Mouse (Mus musculus): ENCODE measurements at regions not wholly inside any gene's neighbourhood (a gene's known extent, or its start where the extent isn't known, plus 50 kb on each side); places are given as distances from the start of the nearest gene placed in this dataset.
A peak's percentile ranks its signal among the peaks of the same experiment; 100 is the strongest.

GRCm38 (mm10) chr3:129065457-129066364 is 134.0 kb upstream of the Pitx2 start:
- Histone ChIP-seq H3K36me3 (ENCODE audit: control insufficient read depth, insufficient read depth, low read length) (no peaks in the 10 kb centered on the region), H3K9ac (ENCODE audit: low read depth, low read length) (no peak overlapping the region), H3K27me3 (ENCODE audit: control insufficient read depth, insufficient read depth, low read length) (no peaks in the 10 kb centered on the region), H3K4me1 (ENCODE audit: control insufficient read depth, insufficient read depth, low read length) (0 out of 2 replicates have a peak, but pooled peaks cover 3% of the 10 kb centered on the region), H3K4me2 (peak overlapping the region; percentile 58), H3K27ac (ENCODE audit: low read depth, low read length) (no peak overlapping the region), H3K9me3 (replicated peaks; ENCODE audit: control insufficient read depth, low read length) (no peaks in the 10 kb centered on the region), H3K4me3 (ENCODE audit: low read depth, low read length) (peak overlapping the region; percentile 18; the same call in 1 of the 2 replicates)
- ATAC-seq (replicated peaks; ENCODE audit: insufficient number of reproducible peaks, low FRiP score, low TSS enrichment) = 0 out of 2 replicates have a peak, but pooled peaks have one; percentile 42
- 29% methylated on average over 19 of the region's 19 CpGs for WGBS (ENCODE audit: insufficient replicate concordance)

- no peak overlapping the region for H3K27ac ChIP-seq (ENCODE audit: low read depth, low read length)
- no peak for ATAC-seq (replicated peaks; ENCODE audit: insufficient number of reproducible peaks, low FRiP score, low TSS enrichment)
- no peak overlapping the region for H3K4me3 ChIP-seq (ENCODE audit: low read depth, low read length)
- no peak overlapping the region for H3K9ac ChIP-seq (ENCODE audit: low read depth, low read length)
- H3K36me3 ChIP-seq (ENCODE audit: control insufficient read depth, insufficient read depth, low read length) = no peaks in the 10 kb centered on the region
- no peaks in the 10 kb centered on the region for H3K27me3 ChIP-seq (ENCODE audit: control insufficient read depth, insufficient read depth, low read length)
- no peaks in the 10 kb centered on the region for H3K9me3 ChIP-seq (replicated peaks; ENCODE audit: control insufficient read depth, low read length)
- no peak overlapping the region for H3K4me2 ChIP-seq
- 70% methylated on average over 8 of the region's 8 CpGs for WGBS (ENCODE audit: insufficient replicate concordance)
- 0 out of 2 replicates have a peak, but pooled peaks cover 3% of the 10 kb centered on the region for H3K4me1 ChIP-seq (ENCODE audit: control insufficient read depth, insufficient read depth, low read length)
These were observed 130.0 kb upstream of the Pitx2 start for GRCm38 (mm10) chr3:129069676-129070075.

DNA sequence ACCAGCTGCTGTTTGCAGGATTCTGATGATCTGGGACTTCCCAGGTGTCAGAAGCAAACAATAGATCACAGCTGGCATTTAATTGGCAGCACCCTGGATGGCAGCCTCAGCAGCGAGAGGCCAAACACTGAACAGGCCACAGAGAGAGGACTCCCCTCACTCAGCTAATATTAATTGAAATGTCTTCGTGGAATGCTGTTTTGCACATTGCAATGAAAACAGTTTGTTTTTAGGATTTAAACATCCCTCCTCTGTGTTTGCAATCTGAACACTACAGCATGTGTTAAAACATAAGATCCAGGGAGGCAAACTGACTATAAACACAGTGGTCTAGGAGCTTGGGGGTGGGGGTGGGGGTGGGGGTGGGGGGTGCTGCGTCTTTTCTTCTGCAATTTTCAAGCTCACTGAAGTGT is 129.2 kb upstream of the Pitx2 start:
- no peaks in the 10 kb centered on the region for H3K36me3 ChIP-seq (ENCODE audit: control insufficient read depth, insufficient read depth, low read length)
- H3K9ac ChIP-seq (ENCODE audit: low read depth, low read length) = no peak overlapping the region
- no peaks in the 10 kb centered on the region for H3K9me3 ChIP-seq (replicated peaks; ENCODE audit: control insufficient read depth, low read length)
- H3K27me3 ChIP-seq (ENCODE audit: control insufficient read depth, insufficient read depth, low read length) = no peaks in the 10 kb centered on the region
- no peak overlapping the region for H3K27ac ChIP-seq (ENCODE audit: low read depth, low read length)
- WGBS (ENCODE audit: insufficient replicate concordance) = 24% methylated on average over 3 of the region's 3 CpGs
- no peak overlapping the region for H3K4me2 ChIP-seq
- no peak overlapping the region for H3K4me3 ChIP-seq (ENCODE audit: low read depth, low read length)
- H3K4me1 ChIP-seq (ENCODE audit: control insufficient read depth, insufficient read depth, low read length) = 0 out of 2 replicates have a peak, but pooled peaks cover 3% of the 10 kb centered on the region
- no peak for ATAC-seq (replicated peaks; ENCODE audit: insufficient number of reproducible peaks, low FRiP score, low TSS enrichment)

DNA sequence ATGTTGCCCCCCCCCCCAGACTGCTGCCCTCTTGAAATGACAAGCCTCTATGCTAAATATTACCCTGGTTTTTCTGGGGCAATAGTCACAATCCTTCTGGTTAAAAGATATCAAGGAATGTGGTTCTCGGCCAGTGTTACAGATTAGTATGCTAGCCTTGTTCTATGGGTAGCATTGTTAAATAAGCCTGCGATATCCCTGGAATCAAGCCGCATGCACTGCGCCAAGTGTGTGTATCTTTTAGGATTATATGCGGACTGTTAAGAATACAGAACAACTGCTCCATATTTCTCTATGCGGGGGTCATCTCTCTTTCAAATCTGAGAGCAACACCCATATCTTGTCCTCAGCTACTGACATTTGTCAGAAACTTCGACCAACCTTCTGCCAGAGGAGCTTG is 128.7 kb upstream of the Pitx2 start:
- ATAC-seq (replicated peaks; ENCODE audit: insufficient number of reproducible peaks, low FRiP score, low TSS enrichment) = no peak
- H3K4me2 ChIP-seq = no peak overlapping the region
- WGBS (ENCODE audit: insufficient replicate concordance) = 62% methylated on average over 7 of the region's 7 CpGs
- no peak overlapping the region for H3K9ac ChIP-seq (ENCODE audit: low read depth, low read length)
- H3K36me3 ChIP-seq (ENCODE audit: control insufficient read depth, insufficient read depth, low read length) = no peaks in the 10 kb centered on the region
- H3K9me3 ChIP-seq (replicated peaks; ENCODE audit: control insufficient read depth, low read length) = no peaks in the 10 kb centered on the region
- no peaks in the 10 kb centered on the region for H3K27me3 ChIP-seq (ENCODE audit: control insufficient read depth, insufficient read depth, low read length)
- no peak overlapping the region for H3K4me3 ChIP-seq (ENCODE audit: low read depth, low read length)
- H3K4me1 ChIP-seq (ENCODE audit: control insufficient read depth, insufficient read depth, low read length) = 0 out of 2 replicates have a peak, but pooled peaks cover 3% of the 10 kb centered on the region
- no peak overlapping the region for H3K27ac ChIP-seq (ENCODE audit: low read depth, low read length)

- ATAC-seq (replicated peaks; ENCODE audit: insufficient number of reproducible peaks, low FRiP score, low TSS enrichment) = no peak
- WGBS (ENCODE audit: insufficient replicate concordance) = 59% methylated on average over 1 of the region's 1 CpGs
- Histone ChIP-seq H3K9me3 (replicated peaks; ENCODE audit: control insufficient read depth, low read length) (no peaks in the 10 kb centered on the region), H3K27ac (ENCODE audit: low read depth, low read length) (no peak overlapping the region), H3K4me1 (ENCODE audit: control insufficient read depth, insufficient read depth, low read length) (no peaks in the 10 kb centered on the region), H3K4me2 (no peak overlapping the region), H3K9ac (ENCODE audit: low read depth, low read length) (no peak overlapping the region), H3K36me3 (ENCODE audit: control insufficient read depth, insufficient read depth, low read length) (no peaks in the 10 kb centered on the region), H3K4me3 (ENCODE audit: low read depth, low read length) (no peak overlapping the region), H3K27me3 (ENCODE audit: control insufficient read depth, insufficient read depth, low read length) (no peaks in the 10 kb centered on the region)
These were observed 123.3 kb upstream of the Pitx2 start for GRCm38 (mm10) chr3:129076396-129076795.

DNA sequence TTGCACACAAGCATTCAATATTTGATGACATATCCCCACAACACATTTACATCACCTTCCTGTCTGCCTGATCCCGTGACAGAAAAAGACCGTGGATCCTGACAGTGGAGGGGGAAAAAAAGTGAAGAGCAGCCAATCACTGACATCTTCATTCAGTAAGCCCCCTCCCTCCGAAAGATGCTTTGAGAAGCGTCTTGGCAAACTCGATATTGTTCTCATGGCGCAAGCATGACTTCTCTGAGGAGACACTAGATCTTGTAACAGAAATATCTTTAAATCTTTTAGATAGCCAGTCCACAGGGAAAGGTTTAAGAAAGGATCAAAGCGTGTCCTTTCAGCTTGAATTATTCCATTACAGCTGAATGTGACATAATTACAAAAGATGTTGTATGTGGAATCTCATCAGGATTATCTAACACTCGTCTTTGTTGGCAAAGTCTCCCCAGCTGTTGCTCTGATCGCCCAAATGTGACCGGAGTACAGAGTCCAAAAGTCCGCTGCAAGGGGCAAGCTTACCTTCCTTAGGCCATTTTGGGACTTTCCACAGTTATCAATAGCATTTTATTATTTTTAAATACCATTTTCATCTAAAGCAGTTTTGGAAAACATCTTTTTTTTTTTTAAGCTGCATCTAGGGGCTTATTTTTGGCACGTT is 95.8 kb upstream of the Pitx2 start:
- H3K4me3 ChIP-seq (ENCODE audit: low read depth, low read length) = no peak overlapping the region
- H3K4me2 ChIP-seq = no peak overlapping the region
- H3K9me3 ChIP-seq (replicated peaks; ENCODE audit: control insufficient read depth, low read length) = no peaks in the 10 kb centered on the region
- WGBS (ENCODE audit: insufficient replicate concordance) = 84% methylated on average over 12 of the region's 12 CpGs
- ATAC-seq (replicated peaks; ENCODE audit: insufficient number of reproducible peaks, low FRiP score, low TSS enrichment) = no peak
- H3K27me3 ChIP-seq (ENCODE audit: control insufficient read depth, insufficient read depth, low read length) = no peaks in the 10 kb centered on the region
- no peak overlapping the region for H3K27ac ChIP-seq (ENCODE audit: low read depth, low read length)
- H3K9ac ChIP-seq (ENCODE audit: low read depth, low read length) = no peak overlapping the region
- H3K4me1 ChIP-seq (ENCODE audit: control insufficient read depth, insufficient read depth, low read length) = no peaks in the 10 kb centered on the region
- no peaks in the 10 kb centered on the region for H3K36me3 ChIP-seq (ENCODE audit: control insufficient read depth, insufficient read depth, low read length)

DNA sequence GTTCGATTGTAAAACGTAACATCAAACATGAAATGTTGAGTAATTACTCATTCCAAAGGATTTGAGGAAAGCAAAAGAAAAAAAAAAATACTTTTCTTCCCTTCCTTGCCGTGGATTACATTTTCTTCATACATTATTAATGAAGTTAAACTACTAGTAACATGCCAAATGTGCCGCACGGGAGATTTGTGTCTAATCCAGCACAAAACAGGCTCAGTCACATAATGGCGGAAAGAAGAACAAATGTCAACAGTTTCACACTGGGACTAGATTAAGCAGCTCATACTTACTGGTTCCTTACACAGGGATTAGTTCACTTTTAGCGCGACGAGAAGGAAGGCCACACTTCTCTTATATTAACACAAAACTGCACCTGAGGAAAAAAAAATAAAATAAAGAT is 94.9 kb upstream of the Pitx2 start:
- Histone ChIP-seq H3K27me3 (ENCODE audit: control insufficient read depth, insufficient read depth, low read length) (no peaks in the 10 kb centered on the region), H3K4me3 (ENCODE audit: low read depth, low read length) (no peak overlapping the region), H3K36me3 (ENCODE audit: control insufficient read depth, insufficient read depth, low read length) (no peaks in the 10 kb centered on the region), H3K4me2 (no peak overlapping the region), H3K27ac (ENCODE audit: low read depth, low read length) (no peak overlapping the region), H3K9ac (ENCODE audit: low read depth, low read length) (no peak overlapping the region), H3K9me3 (replicated peaks; ENCODE audit: control insufficient read depth, low read length) (no peaks in the 10 kb centered on the region), H3K4me1 (ENCODE audit: control insufficient read depth, insufficient read depth, low read length) (no peaks in the 10 kb centered on the region)
- ATAC-seq (replicated peaks; ENCODE audit: insufficient number of reproducible peaks, low FRiP score, low TSS enrichment) = no peak
- 84% methylated on average over 9 of the region's 9 CpGs for WGBS (ENCODE audit: insufficient replicate concordance)

- 79% methylated on average over 2 of the region's 2 CpGs for WGBS (ENCODE audit: insufficient replicate concordance)
- H3K4me1 ChIP-seq (ENCODE audit: control insufficient read depth, insufficient read depth, low read length) = no peaks in the 10 kb centered on the region
- H3K27me3 ChIP-seq (ENCODE audit: control insufficient read depth, insufficient read depth, low read length) = no peaks in the 10 kb centered on the region
These were observed 93.5 kb upstream of the Pitx2 start for GRCm38 (mm10) chr3:129106174-129106573.

More at GRCm38 (mm10) chr3:129106174-129106573, 93.5 kb upstream of the Pitx2 start:
- Histone ChIP-seq H3K36me3 (ENCODE audit: control insufficient read depth, insufficient read depth, low read length) (no peaks in the 10 kb centered on the region), H3K9ac (ENCODE audit: low read depth, low read length) (no peak overlapping the region), H3K27ac (ENCODE audit: low read depth, low read length) (no peak overlapping the region), H3K9me3 (replicated peaks; ENCODE audit: control insufficient read depth, low read length) (no peaks in the 10 kb centered on the region), H3K4me3 (ENCODE audit: low read depth, low read length) (no peak overlapping the region), H3K4me2 (no peak overlapping the region)
- no peak for ATAC-seq (replicated peaks; ENCODE audit: insufficient number of reproducible peaks, low FRiP score, low TSS enrichment)
